ENCODE assay signal across 9 mouse cellular contexts in genomic region chr13:88824441-88824840, GRCm38 (mm10). TPM values are rescaled to one million over a fixed set of nuclear protein-coding genes. Genes with fewer than 3 reads are reported as not detected.
DNase-seq lines count a peak whose midpoint lies in the region; ATAC-seq lines count a peak whose summit lies in the region.
"Had no signal": no experiment of that assay in that cellular context is flagged by ENCODE, and none has a peak within 500 bp of the region (broad histone marks: within the 10 kb centered on the region; RNA-seq: fewer than 3 reads in every experiment).

No protein-coding gene starts in this region.

- H3K4me2 ChIP-seq in heart, embryonic 14.5 days (ENCODE audit: low read length), result peak overlapping the region; percentile 99
- H3K4me2 ChIP-seq in neural tube, embryonic 11.5 days (ENCODE audit: low read depth), result 0 out of 2 replicates have a peak overlapping the region, but pooled peaks have one; percentile 97
- H3K4me2 ChIP-seq in limb, embryonic 15.5 days, result no peak overlapping the region

- no peaks in the 10 kb centered on the region; the same call in 1 of the 2 replicates for H3K27me3 ChIP-seq in heart, embryonic 14.5 days (ENCODE audit: control insufficient read depth, insufficient read depth, low read length)
- peaks cover 3% of the 10 kb centered on the region; the same call in 1 of the 2 replicates for H3K27me3 ChIP-seq in neural tube, embryonic 11.5 days (ENCODE audit: control insufficient read depth, insufficient read depth, low read length)
- peaks cover 5% of the 10 kb centered on the region; the same call in 1 of the 2 replicates for H3K27me3 ChIP-seq in limb, embryonic 15.5 days

- H3K9ac ChIP-seq in heart, embryonic 14.5 days (ENCODE audit: low read length), result no peak overlapping the region
- no peak overlapping the region for H3K9ac ChIP-seq in neural tube, embryonic 11.5 days (ENCODE audit: low read length)
- no peak overlapping the region for H3K9ac ChIP-seq in limb, embryonic 15.5 days

- H3K9me3 ChIP-seq in heart, embryonic 14.5 days (ENCODE audit: control insufficient read depth, low read length), result no peaks in the 10 kb centered on the region
- H3K9me3 ChIP-seq in neural tube, embryonic 11.5 days (ENCODE audit: control insufficient read depth, low read length), result no peaks in the 10 kb centered on the region
- no peaks in the 10 kb centered on the region for H3K9me3 ChIP-seq in limb, embryonic 15.5 days

- H3K4me3 ChIP-seq in heart, embryonic 14.5 days (ENCODE audit: control insufficient read depth in 1 of 2, insufficient read depth in 1 of 2, low read depth in 1 of 2, low read length in 2 of 2), result peak overlapping the region in 1 of 2 experiments; percentile 79; a peak in 1 of 4 replicates
- no peak overlapping the region for H3K4me3 ChIP-seq in neural tube, embryonic 11.5 days (ENCODE audit: low read depth, low read length)
- H3K4me3 ChIP-seq in limb, embryonic 15.5 days, result peak overlapping the region; percentile 63; the same call in 1 of the 2 replicates

- no peaks in the 10 kb centered on the region for H3K36me3 ChIP-seq in heart, embryonic 14.5 days (ENCODE audit: control insufficient read depth, insufficient read depth, low read length)
- no peaks in the 10 kb centered on the region for H3K36me3 ChIP-seq in neural tube, embryonic 11.5 days (ENCODE audit: control insufficient read depth, insufficient read depth, low read length)
- no peaks in the 10 kb centered on the region for H3K36me3 ChIP-seq in limb, embryonic 15.5 days

- peaks cover 4 to 10% of the 10 kb centered on the region in 2 experiments; a peak in 1 of 4 replicates for H3K4me1 ChIP-seq in heart, embryonic 14.5 days (ENCODE audit: control insufficient read depth in 2 of 2, insufficient read depth in 2 of 2, low read length in 2 of 2)
- H3K4me1 ChIP-seq in neural tube, embryonic 11.5 days (ENCODE audit: control insufficient read depth, insufficient read depth, low read length), result no peaks in the 10 kb centered on the region
- H3K4me1 ChIP-seq in limb, embryonic 15.5 days, result peaks cover 8% of the 10 kb centered on the region; the same call in 1 of the 2 replicates

- no peak for DNase-seq in heart, adult 8-10 months (ENCODE audit: low spot score)
- DNase-seq in neural tube, embryonic 11.5 days (ENCODE audit: low spot score), result peak; percentile 16
- no peak for DNase-seq in neural tube, embryonic 10.5 days (ENCODE audit: extremely low spot score, low spot score)
- no peak for DNase-seq in cerebellum, adult 9-10 months
- DNase-seq in adrenal gland, adult (ENCODE audit: inconsistent age in 2 of 2, low spot score in 1 of 2), result no peak
- DNase-seq in embryo, embryonic 10.5 days (ENCODE audit: low spot score), result no peak

- WGBS in heart, embryonic 14.5 days, result 34% methylated on average over 4 of the region's 4 CpGs
- WGBS in neural tube, embryonic 11.5 days, result 22% methylated on average over 4 of the region's 4 CpGs
- 34% methylated on average over 4 of the region's 4 CpGs for WGBS in limb, embryonic 15.5 days

- ATAC-seq in heart, embryonic 14.5 days (ENCODE audit: insufficient number of reproducible peaks, insufficient read depth, low FRiP score, low read depth), result no peak
- no peak for ATAC-seq in neural tube, embryonic 11.5 days (ENCODE audit: insufficient read depth, low FRiP score, low TSS enrichment)
- ATAC-seq in limb, embryonic 15.5 days (ENCODE audit: insufficient number of reproducible peaks, low FRiP score, low TSS enrichment, low read depth), result no peak

- no peak overlapping the region for H3K27ac ChIP-seq in heart, embryonic 14.5 days (replicated peaks in 1 of 2; ENCODE audit: control insufficient read depth in 1 of 2, insufficient read depth in 1 of 2, low read depth in 2 of 2, low read length in 2 of 2)
- H3K27ac ChIP-seq in neural tube, embryonic 11.5 days (ENCODE audit: low read depth, low read length), result no peak overlapping the region
- no peak overlapping the region for H3K27ac ChIP-seq in limb, embryonic 15.5 days

RNA-seq across cellular contexts. Expression of gene Edil3, which starts 3.2 kb away (rescaled TPM):
- polyA plus RNA-seq in heart, embryonic 14.5 days (2014; fragmentation: Nextera tagmentation; extraction: Ambion mirVana), result 5.3 and 5.8 TPM in 2 replicates
- under 1 TPM; 0.25 to 0.34 (median 0.29) TPM for total RNA-seq in heart, adult 8-10 months (2022)
- 37.8 and 45.1 TPM in 2 replicates for polyA plus RNA-seq in neural tube, embryonic 11.5 days (2014; fragmentation: Nextera tagmentation; extraction: Ambion mirVana)
- 9.5 and 10.5 TPM in 2 replicates for polyA plus RNA-seq in limb, embryonic 15.5 days (2015; fragmentation: Nextera tagmentation; extraction: Ambion mirVana)
- total RNA-seq: megakaryocyte-erythroid progenitor cell, adult 5-6 weeks had no signal
